Mouse (Mus musculus) left cerebral cortex, adult 11 months (tissue): ENCODE results near the gene Ifngr1.

Experiments used
- DNase-seq: peaks from one replicate; pipeline ENCODE4 v3.0.0; 2022; ENCODE audit warnings: low spot score

The Ifngr1 gene

GRCm38 (mm10) chr10:19591641-19592441 is at the start of gene Ifngr1:
TSS of gene Ifngr1 (plus strand) at chr10:19591949.
- peak; percentile 95 for DNase-seq

- no peak for DNase-seq
Measured at GRCm38 (mm10) chr10:19546825-19547224, 44.9 kb upstream of the Ifngr1 start.

GRCm38 (mm10) chr10:19548016-19548415 is 43.7 kb upstream of the Ifngr1 start:
- DNase-seq = no peak

DNA sequence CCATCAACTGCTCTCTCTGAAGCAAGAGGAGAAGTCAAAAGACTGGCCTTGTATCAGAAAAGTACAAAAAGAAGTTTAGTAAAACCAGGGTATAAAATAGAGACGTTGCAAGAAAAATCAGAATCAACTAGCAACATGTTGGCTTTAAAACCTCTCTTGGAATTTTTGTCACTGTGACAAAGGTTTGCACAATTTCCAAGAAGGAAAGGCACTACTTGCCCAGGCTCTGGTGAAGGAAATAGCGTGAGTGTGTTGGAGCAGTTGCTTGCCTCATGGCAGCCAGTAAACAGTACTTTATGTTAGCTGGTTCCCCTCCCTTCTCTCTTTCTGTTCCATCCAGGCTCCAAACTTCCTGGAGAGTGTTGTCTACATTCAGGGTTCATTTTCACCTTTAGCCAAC is 43.3 kb upstream of the Ifngr1 start:
- no peak for DNase-seq

- no peak for DNase-seq
Measured at GRCm38 (mm10) chr10:19551585-19551984, 40.2 kb upstream of the Ifngr1 start.

DNA sequence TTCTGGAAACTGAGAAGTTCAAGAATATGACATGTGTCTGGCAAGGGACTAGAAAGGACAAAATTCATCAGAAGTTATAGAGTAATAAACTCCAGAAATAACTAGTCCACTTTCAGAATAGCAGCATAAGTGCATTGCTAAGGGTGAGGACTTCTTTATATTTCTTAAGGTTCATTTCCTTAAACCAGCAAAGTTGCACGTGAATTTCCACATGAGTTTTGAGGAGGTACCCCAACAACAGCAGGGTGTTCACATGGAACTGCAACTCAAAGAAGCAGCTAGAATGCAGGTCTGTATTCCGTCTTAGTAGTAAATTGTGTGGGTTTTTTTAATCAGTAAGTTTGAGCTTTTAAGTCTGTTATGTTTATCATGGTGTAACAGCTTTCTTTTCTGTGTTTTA is 37.9 kb upstream of the Ifngr1 start:
- no peak for DNase-seq

DNA sequence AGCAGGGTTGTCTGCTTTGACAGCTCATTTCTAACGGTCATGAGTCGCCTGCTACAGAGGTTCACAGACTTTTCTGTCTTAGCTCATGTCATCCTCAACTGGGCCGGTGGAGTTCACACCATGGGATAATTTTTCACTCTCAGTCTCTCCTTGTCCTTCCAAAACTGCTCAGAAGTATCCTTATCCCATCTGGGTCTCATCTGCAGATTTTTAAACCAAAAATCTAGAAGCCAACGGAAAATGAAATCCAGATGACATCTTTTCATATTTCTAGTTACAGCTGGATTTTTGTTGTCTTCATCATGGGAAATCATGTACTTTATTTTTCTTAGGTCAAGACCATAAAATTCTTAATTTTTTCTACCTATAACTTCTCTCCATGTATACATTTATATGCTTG is 34.1 kb upstream of the Ifngr1 start:
- no peak for DNase-seq

DNA sequence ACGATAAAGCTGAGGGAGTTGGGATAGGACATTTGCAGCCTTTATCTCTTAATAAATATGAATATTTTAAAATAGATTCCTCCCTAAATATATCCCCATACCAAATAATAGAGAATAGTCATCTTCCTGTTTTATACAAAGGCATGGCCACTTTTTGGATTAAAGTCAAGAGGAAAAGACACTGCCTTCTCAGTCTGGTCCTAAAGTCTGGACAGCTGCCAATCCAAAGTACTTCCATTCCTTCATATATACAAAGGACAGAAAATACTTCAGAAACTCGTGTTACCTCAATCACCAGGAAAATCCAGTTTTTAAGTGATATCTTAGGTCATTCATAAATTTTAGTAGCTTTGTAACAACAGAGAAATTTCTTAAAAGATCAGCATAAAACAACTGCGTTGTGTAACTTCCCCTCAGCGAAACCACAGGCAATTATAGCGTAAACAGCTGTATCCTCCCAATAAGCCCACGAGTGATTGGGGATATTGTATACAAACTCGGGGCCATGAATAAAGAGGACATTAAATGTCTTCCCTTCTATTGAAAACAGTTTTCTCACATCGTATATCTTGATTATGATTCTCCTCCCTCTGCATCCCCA is 32.1 kb upstream of the Ifngr1 start:
- DNase-seq = no peak

GRCm38 (mm10) chr10:19562598-19562997 is 29.2 kb upstream of the Ifngr1 start:
- DNase-seq = no peak

DNA sequence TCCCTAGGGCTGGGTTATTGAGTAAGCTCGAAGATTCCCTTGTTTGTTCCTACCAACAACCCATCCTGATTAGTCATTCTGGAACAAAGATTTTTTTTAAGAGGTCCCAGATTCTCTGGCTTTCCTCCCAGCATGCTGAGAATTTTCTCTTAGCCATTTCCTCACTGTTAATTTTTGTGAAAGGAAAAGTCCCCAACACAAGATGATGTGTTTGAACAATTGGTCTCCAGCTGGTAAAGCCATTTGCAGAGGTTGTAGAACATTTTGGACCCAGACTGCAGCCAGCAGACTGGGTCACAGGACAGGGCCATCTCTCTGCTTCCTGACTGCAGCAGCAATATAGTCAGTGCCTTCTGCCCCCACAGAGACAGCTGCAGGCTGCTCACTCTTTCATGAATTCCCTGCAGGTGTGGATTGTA is 28.3 kb upstream of the Ifngr1 start:
- no peak for DNase-seq

- DNase-seq = no peak
Measured at GRCm38 (mm10) chr10:19567481-19567880, 24.3 kb upstream of the Ifngr1 start.

GRCm38 (mm10) chr10:19570288-19570687 is 21.5 kb upstream of the Ifngr1 start:
- DNase-seq = no peak

DNA sequence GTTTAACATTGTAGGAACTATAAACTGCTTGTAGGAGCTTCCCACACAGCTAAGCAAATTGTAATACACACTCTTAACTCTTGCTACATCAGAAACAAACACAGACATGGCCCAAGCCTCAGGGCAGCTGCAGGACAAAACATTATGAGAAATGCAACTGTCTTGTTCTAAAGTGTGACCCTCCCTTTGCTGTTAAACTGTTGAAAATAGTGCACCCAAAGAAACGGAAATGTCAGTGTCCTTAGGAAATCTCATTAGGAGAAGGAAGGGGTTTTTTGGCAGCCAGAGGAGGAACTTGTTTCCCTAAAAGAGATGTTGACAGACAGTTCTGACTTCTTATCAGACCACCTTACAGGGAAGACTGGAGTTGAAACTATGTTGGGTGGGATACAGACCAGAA is 21.0 kb upstream of the Ifngr1 start:
- no peak for DNase-seq

DNA sequence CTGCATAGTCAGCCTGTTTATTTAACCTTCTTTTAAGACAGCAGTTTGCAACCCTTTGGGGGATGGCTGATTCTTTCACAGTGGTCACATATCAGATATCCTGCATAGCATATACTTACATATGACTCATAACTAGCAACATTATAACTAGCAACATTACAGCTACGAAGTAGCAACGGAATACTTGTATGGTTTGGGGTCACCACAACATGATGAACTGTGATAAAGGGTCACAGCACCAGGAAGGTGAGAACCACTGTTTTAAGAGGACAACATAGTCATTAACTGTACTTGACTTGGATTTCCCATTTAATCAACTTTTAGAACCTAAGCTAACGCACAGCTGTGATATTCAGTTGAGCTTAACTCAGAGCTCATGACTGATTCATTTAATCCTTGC is 14.2 kb upstream of the Ifngr1 start:
- no peak for DNase-seq

DNA sequence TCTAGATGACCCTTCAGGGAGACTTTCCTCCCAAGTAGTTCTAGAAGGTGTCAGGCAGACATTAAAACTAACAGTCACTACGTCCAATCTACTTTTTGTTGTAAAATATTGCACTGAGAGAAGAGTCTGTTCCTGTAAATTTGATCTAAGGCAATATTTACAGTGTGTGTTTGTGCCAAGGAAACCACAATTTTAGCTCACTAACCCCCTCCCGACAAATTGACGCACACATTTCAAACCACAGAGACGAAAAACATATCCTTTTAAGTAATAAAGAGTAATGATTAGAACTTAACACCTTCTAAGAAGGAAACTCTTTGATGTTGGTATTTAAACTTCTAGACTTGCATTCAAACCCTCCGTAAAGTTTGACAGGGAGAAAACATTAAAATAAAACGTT is 13.7 kb upstream of the Ifngr1 start:
- no peak for DNase-seq

DNA sequence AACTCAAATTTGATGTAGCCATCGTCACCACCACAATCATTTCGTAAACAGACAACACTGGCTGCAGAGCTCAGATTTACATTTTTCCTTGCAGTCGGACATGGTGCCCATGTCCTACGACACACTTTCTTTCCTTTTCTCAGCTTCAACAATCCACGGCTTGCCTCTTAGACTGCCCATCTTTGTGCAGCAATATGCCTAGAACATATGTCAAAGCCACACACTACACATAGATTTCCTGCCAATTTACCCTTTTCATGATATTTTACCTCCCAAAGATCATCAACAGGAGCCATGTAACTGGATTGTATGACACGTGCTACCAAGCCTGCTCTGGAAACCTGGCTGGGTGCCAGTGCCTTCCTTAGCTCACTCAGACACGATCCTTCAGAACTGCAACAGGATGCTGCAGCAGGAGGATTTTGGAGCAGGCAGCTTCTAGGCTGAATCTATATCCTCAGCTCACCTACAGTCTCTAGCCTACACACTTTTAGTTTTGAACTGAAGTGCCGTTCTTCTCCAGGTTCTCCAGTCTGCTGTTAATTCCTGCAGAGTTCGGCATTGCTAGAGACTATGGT is 13.3 kb upstream of the Ifngr1 start:
- DNase-seq = no peak

DNA sequence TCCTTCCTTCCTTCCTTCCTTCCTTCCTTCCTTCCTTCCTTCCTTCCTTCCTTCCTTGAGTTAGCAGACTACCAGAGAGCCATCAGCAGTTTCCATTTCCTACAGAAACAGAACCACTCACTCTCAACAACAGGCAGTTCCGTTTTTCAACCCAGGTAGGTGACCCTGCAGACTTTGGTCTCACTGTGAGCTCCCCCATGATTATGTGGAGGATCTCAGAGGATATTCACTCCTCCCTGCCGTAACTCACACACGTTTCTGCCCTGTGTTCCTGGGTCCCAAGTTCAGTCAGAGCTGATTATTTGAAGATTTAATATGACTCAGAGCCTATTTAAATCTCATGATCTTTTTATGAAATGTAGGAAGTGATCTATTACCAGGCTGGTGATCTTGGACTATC is 11.1 kb upstream of the Ifngr1 start:
- no peak for DNase-seq

DNA sequence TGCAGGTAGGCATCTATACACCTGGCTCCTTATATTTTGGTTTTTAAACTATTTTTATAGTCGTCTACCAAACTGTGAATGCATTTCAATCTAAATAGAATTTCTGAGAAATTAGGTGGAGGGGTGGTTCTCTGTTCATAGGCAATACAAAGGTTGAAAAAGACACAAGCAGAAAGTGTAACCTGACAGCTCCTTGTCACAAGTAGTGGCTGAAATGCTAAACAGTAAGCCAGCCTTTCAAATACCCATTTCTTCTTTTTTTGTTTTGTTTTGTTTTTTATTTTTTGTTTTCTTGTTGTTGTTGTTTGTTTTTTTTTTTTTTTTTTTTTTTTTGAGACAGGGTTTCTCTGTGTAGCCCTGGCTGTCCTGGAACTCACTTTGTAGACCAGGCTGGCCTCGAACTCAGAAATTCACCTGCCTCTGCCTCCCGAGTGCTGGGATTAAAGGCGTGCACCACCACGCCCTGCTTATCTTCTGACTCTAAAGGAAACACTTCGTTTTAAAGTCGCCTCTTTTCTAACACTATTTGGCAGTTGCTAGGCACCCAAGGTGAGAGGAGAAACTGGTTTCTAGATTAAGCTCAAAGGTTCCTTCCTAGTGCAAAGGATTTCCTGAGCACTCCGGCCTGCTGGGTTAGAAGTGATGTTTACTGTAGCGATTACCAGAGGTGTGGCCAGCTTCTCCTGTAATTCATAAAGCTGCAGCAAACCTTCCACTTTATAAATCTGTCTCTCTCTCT is 9.7 kb upstream of the Ifngr1 start:
- no peak for DNase-seq

DNA sequence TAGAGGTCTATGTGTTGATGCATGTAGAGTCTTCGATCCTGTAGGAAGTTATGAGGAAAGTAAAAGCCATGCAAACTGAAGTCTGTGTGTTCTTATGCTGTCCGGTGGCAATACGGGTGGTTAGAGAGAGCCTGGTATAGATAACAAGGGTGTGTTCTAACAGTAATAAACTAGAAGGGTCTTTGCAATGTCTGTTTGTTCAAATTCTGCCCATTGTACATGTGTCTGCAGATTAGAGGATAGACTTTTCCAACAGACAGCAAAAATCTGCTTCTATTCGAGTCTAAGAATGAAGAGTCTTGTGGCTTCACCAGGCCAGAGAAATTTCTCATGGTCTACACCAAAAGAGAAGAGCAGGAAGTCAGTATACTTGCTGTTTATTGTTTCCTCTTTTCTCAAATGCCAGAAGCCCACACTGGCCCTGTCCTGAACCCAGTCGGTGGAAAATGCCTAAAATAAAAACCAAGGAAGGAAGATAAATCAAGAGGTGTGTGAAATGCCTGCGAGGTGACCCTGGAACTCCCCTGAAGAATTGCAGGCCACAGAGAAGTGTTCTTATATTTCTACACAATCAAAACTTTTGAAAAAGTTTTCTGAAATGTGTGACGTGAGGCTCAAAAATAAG is 8.8 kb upstream of the Ifngr1 start:
- DNase-seq = no peak

- DNase-seq = no peak
Measured at GRCm38 (mm10) chr10:19584064-19584463, 7.7 kb upstream of the Ifngr1 start.

DNA sequence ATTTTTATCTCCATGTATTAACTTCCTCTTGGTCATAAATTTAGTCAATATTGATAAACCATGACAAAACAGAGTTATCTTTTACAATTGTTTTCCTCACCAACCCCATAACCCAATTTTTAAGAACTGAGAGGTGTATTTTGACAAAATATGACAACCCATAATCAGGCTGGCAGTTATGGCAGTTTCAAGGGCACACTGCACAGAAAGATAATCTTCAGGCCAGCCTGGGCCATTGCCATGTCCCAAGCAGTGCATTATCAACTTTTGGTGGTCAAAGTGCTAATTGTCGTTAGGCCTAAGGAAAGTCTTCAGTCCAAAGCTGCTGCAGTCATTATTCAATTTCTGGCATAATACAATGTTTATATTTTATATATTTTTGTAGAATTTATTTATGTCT is 6.9 kb upstream of the Ifngr1 start:
- no peak for DNase-seq

DNA sequence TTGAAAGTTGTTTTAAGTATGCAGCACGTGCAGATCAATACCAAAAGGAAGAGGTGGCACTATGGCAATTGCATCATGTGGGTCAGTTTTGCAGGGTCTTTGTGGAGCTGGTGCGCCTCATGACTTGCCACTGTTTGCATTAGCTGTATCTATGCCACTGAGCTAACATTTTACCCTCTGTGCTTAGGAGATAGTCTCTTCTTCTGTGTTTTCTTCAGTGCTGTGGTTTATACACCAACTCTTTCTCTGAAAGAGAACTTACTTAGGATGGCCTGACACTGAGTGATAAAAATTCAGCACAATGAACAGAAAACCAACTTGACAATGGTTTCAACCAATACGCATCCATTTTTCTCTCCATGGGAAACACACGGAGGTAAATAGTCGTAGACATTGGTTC is 5.9 kb upstream of the Ifngr1 start:
- no peak for DNase-seq
